Mouse (Mus musculus): ENCODE measurements around the gene Fcgrt. TPM values are rescaled to one million over a fixed set of nuclear protein-coding genes. Genes with fewer than 3 reads are reported as not detected.

Gene Fcgrt
- polyA plus RNA-seq, 2 experiments from 2014 or later: 2.3 to 3.8 TPM

GRCm38 (mm10) chr7:45082401-45083299, 21.0 kb downstream of the Fcgrt start:
- ATAC-seq: peak; percentile 76

- ATAC-seq: no peak
Measured at GRCm38 (mm10) chr7:45081016-45081415, 22.6 kb downstream of the Fcgrt start.

- ATAC-seq: peak; percentile 57
Measured at GRCm38 (mm10) chr7:45079856-45080255, 23.8 kb downstream of the Fcgrt start.

GRCm38 (mm10) chr7:45078513-45078912, 25.1 kb downstream of the Fcgrt start:
- no peak for ATAC-seq

- no peak for ATAC-seq
Measured at GRCm38 (mm10) chr7:45077829-45078228, 25.8 kb downstream of the Fcgrt start.

GRCm38 (mm10) chr7:45077322-45077721, 26.3 kb downstream of the Fcgrt start:
- ATAC-seq: no peak

- no peak for ATAC-seq
Measured at GRCm38 (mm10) chr7:45076501-45076900, 27.1 kb downstream of the Fcgrt start.

- ATAC-seq: no peak
Measured at GRCm38 (mm10) chr7:45075405-45075804, 28.2 kb downstream of the Fcgrt start.

- no peak for ATAC-seq
Measured at GRCm38 (mm10) chr7:45073949-45074348, 29.7 kb downstream of the Fcgrt start.

GRCm38 (mm10) chr7:45073171-45073707, 30.4 kb downstream of the Fcgrt start:
- ATAC-seq: no peak

- ATAC-seq: no peak
Measured at GRCm38 (mm10) chr7:45072230-45072629, 31.4 kb downstream of the Fcgrt start.

GRCm38 (mm10) chr7:45069671-45070070, 34.0 kb downstream of the Fcgrt start:
- ATAC-seq: peak; percentile 80

GRCm38 (mm10) chr7:45068000-45068318, 35.7 kb downstream of the Fcgrt start:
- ATAC-seq: peak; percentile 60

- no peak for ATAC-seq
Measured at GRCm38 (mm10) chr7:45067190-45067999, 36.3 kb downstream of the Fcgrt start.

- ATAC-seq: peak; percentile 96
Measured at GRCm38 (mm10) chr7:45062239-45062835, 41.3 kb downstream of the Fcgrt start, which contains the start of the genes Nosip and Prrg2. Nosip (plus strand) TSS chr7:45062429. Prrg2 (minus strand) TSS chr7:45062677.

GRCm38 (mm10) chr7:45061532-45062075, 42.0 kb downstream of the Fcgrt start:
- ATAC-seq: no peak

GRCm38 (mm10) chr7:45060632-45061122, 43.0 kb downstream of the Fcgrt start:
- no peak for ATAC-seq

- no peak for ATAC-seq
Measured at GRCm38 (mm10) chr7:45058607-45059571, 44.8 kb downstream of the Fcgrt start.

GRCm38 (mm10) chr7:45056972-45057348, 46.7 kb downstream of the Fcgrt start:
- no peak for ATAC-seq

GRCm38 (mm10) chr7:45056329-45056971, 47.2 kb downstream of the Fcgrt start:
- no peak for ATAC-seq
